Mouse (Mus musculus) ES-Bruce4 (cell line): ENCODE measurements at regions not wholly inside any gene's neighbourhood (a gene's known extent, or its start where the extent isn't known, plus 50 kb on each side); places are given as distances from the start of the nearest gene placed in this dataset.
"Not testable (repeated sequence)": the region's sequence is repeated elsewhere in the genome, so short reads cannot be mapped to it uniquely, and the experiment has no call there.

ENCODE experiments used
- H3K27ac ChIP-seq: 2 replicates; pipeline ENCODE4 v1.5.1; 2012; ENCODE audit warnings: low read length, inconsistent platforms; ENCODE audit not compliant: insufficient read depth
- H3K27me3 ChIP-seq: 2 replicates; pipeline ENCODE4 v1.6.1; 2012; ENCODE audit warnings: mild to moderate bottlenecking, low read length, inconsistent platforms; ENCODE audit not compliant: control insufficient read depth, poor library complexity, insufficient read depth, severe bottlenecking
- H3K36me3 ChIP-seq: 2 replicates; pipeline ENCODE4 v1.6.1; 2012; ENCODE audit warnings: inconsistent platforms, mild to moderate bottlenecking, low read length, moderate library complexity; ENCODE audit not compliant: control insufficient read depth, poor library complexity, insufficient read depth, severe bottlenecking
- H3K4me1 ChIP-seq: one replicate; pipeline ENCODE4 v1.8.1; 2011; ENCODE audit warnings: low read length; ENCODE audit not compliant: control insufficient read depth, insufficient read depth
- H3K4me3 ChIP-seq: 2 replicates; pipeline ENCODE4 v1.5.1; 2011; ENCODE audit warnings: low read depth, mild to moderate bottlenecking, low read length
- H3K9ac ChIP-seq: 2 replicates; pipeline ENCODE4 v1.6.1; 2012; ENCODE audit warnings: low read depth, mild to moderate bottlenecking, inconsistent platforms; ENCODE audit not compliant: poor library complexity, severe bottlenecking
- H3K9me3 ChIP-seq: replicated peaks from 2 replicates; pipeline ENCODE4 v1.6.1; 2012; ENCODE audit warnings: mild to moderate bottlenecking, low read length, inconsistent platforms; ENCODE audit not compliant: control insufficient read depth, poor library complexity, insufficient read depth, severe bottlenecking
- CTCF ChIP-seq: IDR thresholded peaks from one replicate; pipeline ENCODE4 v1.8.1; 2011; ENCODE audit warnings: low read depth, low read length
- EP300 ChIP-seq: IDR thresholded peaks from 2 replicates; pipeline ENCODE4 v1.6.1; 2011; ENCODE audit warnings: low read depth, low read length; ENCODE audit not compliant: insufficient read depth
- POLR2A ChIP-seq: IDR thresholded peaks from one replicate; pipeline ENCODE4 v1.8.1; 2011; ENCODE audit warnings: low read length; ENCODE audit not compliant: insufficient read depth

DNA sequence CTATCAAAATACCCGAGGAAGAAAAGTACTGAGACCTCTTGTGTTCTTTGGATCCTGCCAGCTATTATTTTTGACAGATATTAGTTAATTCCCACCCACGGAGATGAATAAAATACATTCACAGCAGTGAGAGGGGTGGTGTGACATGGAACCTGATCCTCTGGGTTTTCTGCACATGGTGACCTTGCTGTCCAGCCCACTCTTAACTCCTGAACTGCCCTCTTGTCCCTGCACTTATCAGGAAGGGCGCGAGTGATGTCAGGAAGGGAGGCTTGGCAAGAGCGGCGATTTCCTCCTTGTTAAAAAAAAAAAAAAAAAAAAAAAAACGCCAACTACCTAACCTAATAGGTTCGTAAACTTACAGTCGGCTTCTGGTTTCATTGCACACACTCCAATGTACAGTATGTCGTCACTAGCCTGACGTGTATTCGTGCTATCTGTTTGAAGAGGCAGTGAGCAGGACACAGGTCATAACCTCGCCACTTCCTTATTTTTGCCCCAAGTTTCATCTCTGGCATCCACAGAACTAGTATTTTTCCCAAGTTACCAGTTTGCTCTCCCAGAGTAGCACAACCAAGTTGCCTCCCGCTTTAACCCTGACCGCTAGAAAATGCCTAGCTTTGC lies 83.8 kb downstream of the Otx2 start:
- H3K9me3 ChIP-seq = no peaks in the 10 kb centered on the region

DNA sequence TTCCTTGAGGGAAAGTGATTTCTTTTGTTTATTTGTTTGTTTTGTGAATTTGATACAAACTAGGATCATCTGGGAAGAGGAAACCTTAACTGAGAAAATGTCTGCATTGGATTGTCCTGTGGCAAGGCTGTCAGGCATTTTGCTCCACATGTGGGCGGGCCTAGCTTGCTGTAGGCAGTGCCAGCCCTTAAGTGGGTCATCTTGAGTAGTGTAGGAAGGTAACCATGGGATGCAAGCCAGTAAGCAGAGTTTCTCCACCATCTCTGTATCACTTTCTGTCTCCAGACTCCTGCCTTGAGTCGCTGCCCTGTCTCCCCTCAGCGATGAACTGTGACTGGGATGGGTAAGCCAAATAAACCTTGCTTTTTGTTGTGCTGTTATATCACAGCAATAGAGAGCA lies 87.8 kb downstream of the Otx2 start:
- Histone ChIP-seq H3K36me3 (no peaks in the 10 kb centered on the region), H3K9me3 (no peaks in the 10 kb centered on the region), H3K9ac (no peak overlapping the region), H3K27ac (no peak overlapping the region), H3K27me3 (no peaks in the 10 kb centered on the region), H3K4me3 (no peak overlapping the region), H3K4me1 (no peaks in the 10 kb centered on the region)
- no peak for TF ChIP-seq CTCF

More for the DNA sequence above, 83.8 kb downstream of the Otx2 start:
- Histone ChIP-seq H3K4me3 (no peak overlapping the region), H3K27ac (0 out of 2 replicates have a peak overlapping the region, but pooled peaks have one; percentile 20), H3K9ac (peak overlapping the region; percentile 7; the same call in 1 of the 2 replicates), H3K27me3 (no peaks in the 10 kb centered on the region), H3K4me1 (no peaks in the 10 kb centered on the region), H3K36me3 (no peaks in the 10 kb centered on the region)
- no peak for TF ChIP-seq EP300
- TF ChIP-seq CTCF = no peak
- TF ChIP-seq POLR2A = no peak

DNA sequence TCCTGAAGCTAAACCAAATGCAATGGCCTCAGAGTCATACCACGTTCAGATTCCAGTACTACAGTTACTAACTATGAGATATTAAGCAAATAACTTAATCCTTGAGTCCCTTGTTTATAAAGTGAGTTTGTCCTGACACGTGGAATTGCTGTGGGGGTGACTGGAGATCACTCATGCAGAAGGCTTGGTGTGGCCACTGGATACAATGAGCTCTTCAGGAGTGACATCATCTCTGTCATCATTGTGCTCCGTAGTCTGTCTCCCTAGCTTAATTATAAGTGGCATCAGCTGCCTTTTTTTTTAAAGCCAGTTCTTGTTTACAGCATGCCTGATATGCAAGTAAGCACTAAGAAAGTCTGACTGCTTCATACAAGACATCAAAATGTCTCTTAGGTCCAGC lies 89.0 kb downstream of the Otx2 start:
- Histone ChIP-seq H3K9ac (no peak overlapping the region), H3K4me3 (no peak overlapping the region), H3K4me1 (no peaks in the 10 kb centered on the region), H3K27ac (no peak overlapping the region), H3K36me3 (no peaks in the 10 kb centered on the region), H3K9me3 (no peaks in the 10 kb centered on the region), H3K27me3 (no peaks in the 10 kb centered on the region)
- TF ChIP-seq EP300 = no peak

DNA sequence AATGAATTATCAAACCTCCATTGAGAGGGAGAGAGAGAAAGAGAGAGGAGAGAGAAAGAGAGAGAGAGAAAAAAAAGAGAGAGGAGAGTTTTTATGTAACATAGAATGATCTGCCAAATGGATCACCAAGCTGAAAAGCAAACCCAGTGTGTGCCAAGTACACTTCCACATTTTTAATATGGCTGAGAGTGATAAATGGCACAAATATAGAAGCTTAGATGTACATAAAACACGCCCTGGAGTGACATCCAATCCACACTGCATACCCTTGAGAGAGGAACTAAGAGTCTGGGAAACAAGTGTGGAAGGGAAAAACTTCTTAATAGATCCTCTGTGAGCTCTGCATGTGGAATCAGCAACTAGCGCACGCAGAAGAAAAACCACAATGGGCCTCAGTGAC lies 90.1 kb downstream of the Otx2 start:
- Histone ChIP-seq H3K4me3 (no peak overlapping the region), H3K9ac (no peak overlapping the region), H3K36me3 (no peaks in the 10 kb centered on the region), H3K27me3 (no peaks in the 10 kb centered on the region), H3K4me1 (no peaks in the 10 kb centered on the region), H3K27ac (no peak overlapping the region), H3K9me3 (no peaks in the 10 kb centered on the region)
- TF ChIP-seq POLR2A (no peak), CTCF (no peak)

DNA sequence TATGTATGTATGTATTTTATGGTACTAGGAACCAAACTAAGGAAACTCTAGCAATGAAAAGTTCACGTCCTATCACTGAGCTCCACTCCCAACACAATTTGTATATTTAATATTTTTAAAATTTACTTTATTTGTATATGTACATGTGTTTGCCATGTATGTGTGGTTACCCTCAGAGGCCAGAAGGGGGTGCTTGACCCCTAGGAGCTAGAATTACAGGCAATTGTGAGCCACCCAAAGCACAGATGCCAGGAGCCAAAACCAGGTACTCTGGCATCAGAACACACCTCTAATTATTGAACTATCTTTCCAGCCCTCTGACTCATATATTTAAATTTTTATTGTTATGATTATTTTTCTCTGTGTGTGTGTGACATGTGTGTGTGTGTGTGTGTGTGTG lies 91.5 kb downstream of the Otx2 start:
- Histone ChIP-seq H3K9me3 (no peaks in the 10 kb centered on the region), H3K27me3 (no peaks in the 10 kb centered on the region), H3K9ac (no peak overlapping the region), H3K36me3 (no peaks in the 10 kb centered on the region), H3K27ac (no peak overlapping the region), H3K4me3 (no peak overlapping the region), H3K4me1 (no peaks in the 10 kb centered on the region)
- TF ChIP-seq POLR2A (no peak), CTCF (peak; percentile 41), EP300 (no peak)

DNA sequence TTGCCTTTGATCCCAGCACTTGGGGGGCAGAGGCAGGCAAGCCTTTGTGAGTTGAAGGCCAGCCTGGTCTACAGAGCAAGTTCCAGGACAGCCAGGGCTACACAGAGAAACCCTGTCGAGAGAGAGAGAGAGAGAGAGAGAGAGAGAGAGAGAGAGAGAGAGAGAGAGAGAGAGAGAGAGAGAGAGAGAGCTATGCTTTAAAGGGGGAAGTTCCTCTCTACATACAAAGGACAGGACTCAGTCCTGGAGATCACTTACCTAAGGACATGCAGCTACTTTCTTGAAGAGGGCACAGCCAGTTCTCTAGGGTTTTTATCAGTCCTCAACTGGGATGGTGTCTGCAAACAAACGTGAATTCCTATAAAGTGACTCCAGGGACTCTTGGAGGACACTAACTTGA lies 92.3 kb downstream of the Otx2 start:
- H3K9me3 ChIP-seq, H3K27ac ChIP-seq, H3K4me1 ChIP-seq, H3K36me3 ChIP-seq, H3K4me3 ChIP-seq, H3K27me3 ChIP-seq, H3K9ac ChIP-seq: not testable (repeated sequence)

DNA sequence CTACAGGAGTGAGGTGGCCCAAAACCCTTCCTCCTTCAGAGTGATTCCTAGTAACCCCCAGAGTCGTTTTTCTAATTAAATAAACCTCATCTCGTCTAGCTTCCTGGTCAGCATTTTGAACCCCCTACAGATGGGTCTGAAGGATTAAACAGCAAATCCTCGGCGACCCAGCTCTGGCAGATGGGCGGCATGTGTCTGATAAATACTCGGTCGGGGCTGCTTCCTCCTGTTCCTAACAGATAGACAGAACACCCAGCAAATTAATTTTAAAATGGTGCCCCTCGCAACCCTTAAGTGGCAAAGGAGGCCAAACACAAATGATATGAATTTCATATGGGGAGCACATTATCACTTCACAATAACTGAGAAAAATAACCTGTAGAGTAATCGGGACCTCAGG lies 93.2 kb downstream of the Otx2 start:
- Histone ChIP-seq H3K9me3 (no peaks in the 10 kb centered on the region), H3K4me3 (no peak overlapping the region), H3K36me3 (no peaks in the 10 kb centered on the region), H3K9ac (no peak overlapping the region), H3K27me3 (no peaks in the 10 kb centered on the region), H3K4me1 (no peaks in the 10 kb centered on the region), H3K27ac (no peak overlapping the region)
- TF ChIP-seq POLR2A (no peak), EP300 (no peak), CTCF (no peak)
